Mouse (Mus musculus): ENCODE results near the gene Pepd.

GRCm38 (mm10) chr7:35041286-35042208 is 129.4 kb downstream of the Pepd start:
- TF ChIP-seq ZNF384 (IDR thresholded peaks at IDR 0.05; ENCODE audit: low read depth, low read length) (no peak), CHD2 (IDR thresholded peaks at IDR 0.05; ENCODE audit: low read depth, low read length) (no peak), ZC3H11A (IDR thresholded peaks at IDR 0.05; ENCODE audit: borderline replicate concordance, low read depth, low read length) (no peak), MAFK (IDR thresholded peaks at IDR 0.05; ENCODE audit: insufficient read depth, low read depth, low read length) (no peak), HCFC1 (IDR thresholded peaks at IDR 0.05; ENCODE audit: borderline replicate concordance, insufficient read depth, low read length) (no peak)

Data from ES-E14 (cell line).